Mouse (Mus musculus) B cell, adult 2 months (primary cell): ENCODE results near the gene Usf3.

Source experiments
- DNase-seq, 2 experiments: peaks; one replicate each; pipeline ENCODE4 v3.0.0; 2022

The Usf3 gene

GRCm38 (mm10) chr16:44242633-44243032, 69.6 kb downstream of the Usf3 start:
- DNase-seq: peak; percentile 78 to 80

GRCm38 (mm10) chr16:44243323-44243722, 70.3 kb downstream of the Usf3 start:
- no peak for DNase-seq

GRCm38 (mm10) chr16:44249985-44250384, 76.9 kb downstream of the Usf3 start:
- DNase-seq: no peak

GRCm38 (mm10) chr16:44252735-44253134, 79.7 kb downstream of the Usf3 start:
- DNase-seq: no peak

GRCm38 (mm10) chr16:44253797-44254634, 81.0 kb downstream of the Usf3 start:
- no peak for DNase-seq

GRCm38 (mm10) chr16:44254698-44255097, 81.7 kb downstream of the Usf3 start:
- no peak for DNase-seq

- DNase-seq: no peak
Measured at GRCm38 (mm10) chr16:44257476-44257875, 84.4 kb downstream of the Usf3 start.

GRCm38 (mm10) chr16:44264916-44265315, 91.9 kb downstream of the Usf3 start:
- DNase-seq: no peak

- no peak for DNase-seq
Measured at GRCm38 (mm10) chr16:44265562-44265961, 92.5 kb downstream of the Usf3 start.

- no peak for DNase-seq
Measured at GRCm38 (mm10) chr16:44268541-44269215, 95.6 kb downstream of the Usf3 start.

GRCm38 (mm10) chr16:44269578-44269977, 96.5 kb downstream of the Usf3 start:
- no peak for DNase-seq

GRCm38 (mm10) chr16:44270606-44271005, 97.6 kb downstream of the Usf3 start:
- no peak for DNase-seq

- DNase-seq: peak in 1 of 2 experiments; percentile 1
Measured at GRCm38 (mm10) chr16:44271371-44272038, 98.5 kb downstream of the Usf3 start.
